Mouse (Mus musculus) olfactory bulb, adult 2 months (tissue): ENCODE results near the gene Wnt7b. TPM values are rescaled to one million over a fixed set of nuclear protein-coding genes. Genes with fewer than 3 reads are reported as not detected.

Experiments
- H3K27ac ChIP-seq: fragments of 200-500 bp; 2 replicates; pipeline ENCODE4 v1.5.1; 2012; ENCODE audit warnings: low read depth, low read length; ENCODE audit not compliant: insufficient read depth
- H3K4me1 ChIP-seq: fragments of 200-500 bp; 2 replicates; pipeline ENCODE4 v1.6.1; 2012; ENCODE audit warnings: low read length; ENCODE audit not compliant: control insufficient read depth, insufficient read depth
- H3K4me3 ChIP-seq: fragments of 200-500 bp; 2 replicates; pipeline ENCODE4 v1.5.1; 2012; ENCODE audit warnings: mild to moderate bottlenecking, low read depth, low read length, moderate library complexity; ENCODE audit not compliant: insufficient read depth
- CTCF ChIP-seq: fragments of 200-500 bp; IDR thresholded peaks from 2 replicates; pipeline ENCODE4 v1.5.1; 2012; ENCODE audit warnings: low read depth, mild to moderate bottlenecking, low read length, moderate library complexity; ENCODE audit not compliant: insufficient read depth
- POLR2A ChIP-seq: fragments of 200-500 bp; IDR thresholded peaks from 2 replicates; pipeline ENCODE4 v1.6.1; 2012; ENCODE audit warnings: mild to moderate bottlenecking, low read depth, low read length, moderate library complexity; ENCODE audit not compliant: insufficient read depth
- WGBS: fragments of 180-500 bp; shearing (Covaris S2); methylation state at CpG from one replicate; pipeline ENCODE4 v1.1.7; 2018; 5-methylcytosine and 5-hydroxymethylcytosine counted together
- polyA plus RNA-seq: library from polyadenylated mRNA; stranded (reverse); fragments of >200 nt; gene quantifications from 2 replicates; pipeline ENCODE4 v1.2.4, GENCODE M21; 2012; ENCODE audit warnings: low replicate concordance; ENCODE audit not compliant: missing spikeins, insufficient read depth, insufficient read length

Wnt7b gene
- polyA plus RNA-seq, 1 experiment = not detected

DNA sequence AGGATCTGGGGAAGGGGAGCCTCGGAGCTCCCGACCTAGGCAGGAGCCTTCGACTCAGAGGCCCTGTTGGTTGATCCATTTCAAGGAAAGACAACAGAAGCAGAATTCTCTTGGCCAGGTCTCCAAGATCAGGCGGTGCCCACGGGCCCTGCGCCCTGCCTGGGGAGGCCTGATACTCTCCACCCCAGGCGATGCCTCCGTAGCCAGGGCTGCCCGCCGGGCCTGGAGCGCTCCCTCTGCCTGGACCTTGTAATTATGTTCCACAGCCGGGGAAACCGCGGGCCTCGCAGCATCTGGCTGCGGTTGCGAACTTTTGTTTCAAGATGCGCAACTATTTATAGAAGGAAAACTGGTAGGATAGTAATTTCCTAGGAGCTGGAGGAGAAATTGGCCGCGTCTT is 6.2 kb downstream of the Wnt7b start:
- WGBS = 5% methylated on average over 20 of the region's 20 CpGs
- peak overlapping the region; percentile 7; the same call in 1 of the 2 replicates for H3K4me3 ChIP-seq
- TF ChIP-seq CTCF = no peak
- TF ChIP-seq POLR2A = no peak
- no peak overlapping the region; the same call in 1 of the 2 replicates for H3K27ac ChIP-seq
- peaks cover 50% of the 10 kb centered on the region for H3K4me1 ChIP-seq

DNA sequence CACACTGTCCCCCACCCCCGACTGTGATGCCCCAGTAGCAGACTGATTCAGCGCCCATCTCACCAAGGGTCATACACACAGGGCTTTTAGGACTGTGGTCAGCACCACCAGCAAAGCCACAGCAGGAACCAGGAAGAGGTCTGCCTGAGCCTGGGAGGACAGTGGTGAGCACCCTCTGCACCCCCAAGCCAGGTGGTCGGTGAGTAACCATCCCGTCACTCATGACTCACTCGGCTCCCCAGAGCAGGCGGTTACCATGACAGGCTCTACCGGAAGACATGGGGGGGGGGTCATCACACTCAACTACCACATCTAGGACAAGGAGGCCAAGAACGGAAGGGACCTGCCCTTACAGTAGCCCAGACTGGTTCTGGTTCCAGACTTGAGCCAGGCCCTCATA is 7.7 kb downstream of the Wnt7b start:
- Histone ChIP-seq H3K27ac (no peak overlapping the region), H3K4me1 (peaks cover 44% of the 10 kb centered on the region), H3K4me3 (no peak overlapping the region)
- no peak for TF ChIP-seq CTCF
- no peak for TF ChIP-seq POLR2A
- 68% methylated on average over 8 of the region's 8 CpGs for WGBS

DNA sequence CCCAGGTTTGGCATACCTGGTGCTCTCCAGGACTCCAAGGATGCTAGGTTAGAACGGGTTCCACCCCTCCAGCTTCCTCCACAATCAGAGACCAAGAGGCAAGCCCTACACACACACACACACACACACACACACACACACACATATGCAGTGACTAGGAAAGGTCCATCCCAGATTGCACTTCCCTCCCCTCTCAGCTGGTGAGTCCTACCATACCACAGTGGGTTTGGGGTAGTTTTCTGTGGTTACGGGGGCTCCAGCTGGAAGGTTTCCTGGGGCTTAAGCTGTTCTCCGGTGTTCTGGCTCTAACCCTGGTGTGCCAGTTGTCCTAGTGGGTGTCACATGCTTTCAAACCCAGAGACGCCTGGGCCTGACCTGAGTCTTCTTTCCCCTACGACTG is 8.2 kb downstream of the Wnt7b start:
- H3K4me1 ChIP-seq = peaks cover 49% of the 10 kb centered on the region
- no peak overlapping the region for H3K4me3 ChIP-seq
- 88% methylated on average over 5 of the region's 5 CpGs for WGBS
- no peak for TF ChIP-seq POLR2A
- TF ChIP-seq CTCF = no peak
- no peak overlapping the region for H3K27ac ChIP-seq

DNA sequence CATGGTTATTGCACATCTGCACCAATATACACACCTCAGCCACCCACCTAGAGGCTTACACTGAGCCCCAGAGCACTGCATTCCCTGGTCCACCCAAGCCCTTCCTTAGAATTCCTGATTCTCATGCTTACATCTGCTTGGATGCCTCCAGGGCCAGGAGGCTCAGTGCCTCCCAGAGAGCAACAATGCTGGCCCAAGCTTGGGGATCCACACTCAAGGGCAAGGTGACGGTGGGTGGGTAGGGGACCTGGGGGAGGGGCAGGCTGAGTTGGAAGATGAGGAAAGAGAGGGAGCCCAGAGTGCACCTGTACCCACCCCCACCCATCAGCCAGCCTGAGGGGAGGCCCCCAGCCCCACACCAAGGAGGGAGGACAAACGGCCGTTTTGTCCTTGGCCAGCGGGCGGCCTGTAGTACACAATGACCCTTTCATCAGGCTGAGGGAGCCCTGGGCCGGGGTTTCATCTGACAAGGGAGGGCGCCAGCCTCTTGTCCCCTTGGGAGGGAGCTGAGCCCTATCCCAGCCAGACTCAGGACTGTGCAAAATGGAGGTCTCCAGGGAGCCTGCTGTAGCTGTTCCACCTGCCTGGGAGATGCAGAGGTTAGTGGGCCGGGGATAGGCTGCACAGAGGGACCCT is 9.5 kb downstream of the Wnt7b start:
- H3K27ac ChIP-seq = 0 out of 2 replicates have a peak overlapping the region, but pooled peaks have one; percentile 33
- H3K4me1 ChIP-seq = peaks cover 44% of the 10 kb centered on the region
- 53% methylated on average over 8 of the region's 8 CpGs for WGBS
- H3K4me3 ChIP-seq = no peak overlapping the region
- TF ChIP-seq POLR2A = no peak
- no peak for TF ChIP-seq CTCF

DNA sequence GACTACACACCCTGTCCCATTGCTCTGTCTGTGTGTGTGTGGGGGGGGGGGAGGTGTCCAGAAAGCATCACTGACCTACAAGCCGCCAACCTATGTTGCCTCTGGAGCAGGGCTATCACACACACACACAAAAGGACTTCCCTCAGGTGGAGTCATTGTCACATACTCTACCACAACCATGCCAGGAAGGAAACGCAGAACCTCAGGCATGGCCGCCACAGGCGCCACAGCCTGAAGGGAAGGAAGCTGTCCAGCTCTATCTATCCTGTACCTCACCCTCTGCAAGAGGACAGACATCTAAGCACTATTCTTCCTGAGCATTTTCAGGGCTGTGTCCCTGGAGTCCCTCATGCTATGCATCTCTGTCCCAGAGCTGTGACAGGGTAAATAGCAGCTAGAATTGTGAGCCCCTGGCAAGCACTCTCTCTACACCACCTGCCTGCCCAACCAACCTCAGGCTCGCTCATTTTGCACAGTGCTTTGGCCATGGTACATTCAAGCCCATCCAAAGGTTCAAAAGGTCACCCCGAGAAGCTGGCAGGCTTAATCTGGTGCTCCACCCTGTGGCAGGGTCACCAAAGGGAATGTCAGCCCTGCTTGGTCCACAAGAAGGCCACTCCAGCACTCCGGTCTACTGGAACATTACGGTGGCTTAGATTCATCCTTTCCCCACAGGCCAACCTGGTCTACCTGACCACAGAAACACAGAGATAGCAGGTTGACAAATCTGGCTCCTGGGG is 12.1 kb downstream of the Wnt7b start:
- TF ChIP-seq POLR2A = no peak
- TF ChIP-seq CTCF = no peak
- peaks cover 20% of the 10 kb centered on the region for H3K4me1 ChIP-seq
- no peak overlapping the region for H3K27ac ChIP-seq
- no peak overlapping the region for H3K4me3 ChIP-seq
- 84% methylated on average over 8 of the region's 8 CpGs for WGBS

DNA sequence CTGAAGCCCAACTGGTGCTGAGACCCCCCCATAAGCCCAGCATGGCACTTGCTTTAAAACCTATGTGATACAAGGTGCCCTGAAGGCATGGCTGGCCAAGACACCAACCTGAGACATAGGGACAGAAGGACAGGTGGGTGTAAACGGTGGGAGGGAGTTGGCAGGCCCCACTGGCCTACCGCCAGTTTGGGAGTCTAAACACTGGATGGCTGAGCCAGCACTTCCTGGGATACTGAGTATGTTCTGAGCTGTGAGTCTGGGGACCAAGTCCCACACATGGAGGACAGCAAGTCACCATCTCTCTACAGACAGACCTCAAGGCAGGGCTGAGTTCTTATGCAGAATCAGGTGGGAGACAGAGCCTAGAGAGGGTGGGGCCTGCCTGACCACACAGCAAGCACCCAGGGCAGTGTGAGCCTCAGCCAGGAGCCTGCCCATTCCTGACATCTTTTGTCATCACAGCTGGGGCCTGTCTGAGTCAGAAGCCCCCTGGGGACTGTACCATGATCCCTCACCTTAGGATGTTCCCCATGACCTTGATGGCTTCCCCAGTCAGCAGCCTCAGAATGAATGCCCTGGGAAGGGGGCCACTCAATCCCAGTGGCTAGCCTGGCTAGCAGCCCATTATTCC is 13.0 kb downstream of the Wnt7b start:
- TF ChIP-seq POLR2A = no peak
- TF ChIP-seq CTCF = no peak
- H3K4me3 ChIP-seq = no peak overlapping the region
- WGBS = 53% methylated on average over 2 of the region's 2 CpGs
- peaks cover 11% of the 10 kb centered on the region for H3K4me1 ChIP-seq
- no peak overlapping the region for H3K27ac ChIP-seq

- Histone ChIP-seq H3K4me3 (no peak overlapping the region), H3K27ac (no peak overlapping the region), H3K4me1 (peaks cover 11% of the 10 kb centered on the region)
- TF ChIP-seq CTCF (no peak), POLR2A (no peak)
- 100% methylated on average over 3 of the region's 3 CpGs for WGBS
Observed at GRCm38 (mm10) chr15:85568402-85568801, 13.9 kb downstream of the Wnt7b start.

GRCm38 (mm10) chr15:85564966-85565365 is 17.3 kb downstream of the Wnt7b start:
- Histone ChIP-seq H3K4me3 (no peak overlapping the region), H3K27ac (no peak overlapping the region), H3K4me1 (peaks cover 8% of the 10 kb centered on the region)
- TF ChIP-seq CTCF (no peak), POLR2A (no peak)
- WGBS = 93% methylated on average over 5 of the region's 5 CpGs
